Mouse (Mus musculus) c-Kit-positive CD71-negative TER-119-negative erythroid progenitor cells, embryonic 14.5 days (primary cell): Measurements from ENCODE around the gene Best3.

Experiments
- DNase-seq: peaks from one replicate; pipeline ENCODE4 v3.0.0-alpha.2; 2013; ENCODE audit warnings: low read depth

The Best3 gene

DNA sequence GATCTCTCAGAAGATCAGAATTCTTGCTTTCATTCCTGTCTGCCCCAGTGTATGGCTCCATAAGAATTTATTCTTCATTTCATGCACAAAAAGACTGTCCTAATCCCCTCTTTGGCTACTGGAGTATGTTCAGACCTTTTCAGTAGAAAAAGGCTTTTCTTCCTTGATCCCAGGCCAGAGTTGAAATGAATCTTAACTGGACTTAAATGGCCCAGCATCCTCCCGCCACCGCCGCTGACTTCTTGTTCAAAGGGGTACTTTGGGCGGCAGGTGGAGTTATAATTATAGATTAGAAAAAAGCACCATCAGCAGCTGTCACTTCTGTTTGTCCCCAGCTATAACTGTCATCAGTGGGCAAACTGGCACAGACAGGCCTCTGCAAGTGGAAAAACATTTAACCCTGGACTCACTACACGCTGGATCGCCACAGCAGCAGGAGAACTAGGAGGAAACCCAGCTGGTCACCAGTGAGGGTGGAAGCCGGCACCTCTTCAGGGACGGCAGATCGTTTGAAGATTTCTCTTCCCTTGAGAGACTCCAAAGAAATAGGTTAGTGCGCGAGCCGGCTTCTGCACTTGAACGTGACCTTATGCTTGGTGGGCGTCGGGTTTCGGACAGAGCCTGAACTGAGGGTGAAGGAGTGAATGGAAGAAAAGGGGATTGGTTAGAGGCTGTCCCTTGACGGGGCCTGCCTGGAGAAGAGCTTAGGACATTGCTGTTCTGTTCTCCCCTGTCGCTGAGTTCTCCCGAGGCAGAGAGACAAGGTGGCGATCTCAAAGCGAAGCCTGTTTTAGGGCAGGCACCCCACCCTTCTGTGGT, at the start of gene Best3:
Gene Best3, plus strand, starts transcription at position 51 of the 819 bp plus-strand sequence.
- no peak for DNase-seq

DNA sequence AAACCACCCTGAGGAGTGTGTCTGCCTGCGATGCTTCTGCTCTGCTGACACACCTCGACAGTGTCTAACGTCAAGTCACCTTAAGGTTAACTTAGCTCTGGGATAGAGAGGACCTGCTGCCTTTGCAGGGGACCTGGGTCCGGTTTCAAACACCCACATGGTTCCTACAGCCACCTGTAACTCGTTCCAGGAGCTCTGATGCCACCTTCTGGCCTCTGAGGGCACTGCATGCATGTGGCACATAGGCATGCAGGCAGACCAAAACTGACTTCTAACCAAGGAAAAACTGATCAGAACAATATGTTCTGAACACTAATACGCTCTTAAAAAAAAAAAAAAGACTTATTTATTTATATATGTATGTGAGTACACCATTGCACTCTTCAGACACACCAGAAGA, 43.1 kb upstream of the Best3 start:
- DNase-seq: no peak

DNA sequence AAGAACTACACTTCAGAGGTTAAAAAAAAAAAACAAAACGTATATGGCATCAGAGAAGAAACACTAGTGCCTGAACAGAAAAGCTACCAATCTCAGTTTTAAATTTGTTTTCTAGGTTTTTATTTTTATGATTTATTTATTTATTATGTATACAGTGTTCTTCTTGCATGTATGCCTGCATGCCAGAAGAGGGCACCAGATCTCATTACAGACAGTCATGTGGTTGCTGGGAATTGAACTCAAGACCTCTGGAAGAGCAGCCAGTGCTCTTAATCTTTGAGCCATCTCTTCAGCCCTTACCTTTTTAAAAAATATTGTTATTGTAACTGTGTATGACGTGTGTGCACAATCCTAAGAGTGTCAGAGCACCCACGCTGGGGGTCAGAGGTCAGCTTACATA, 42.0 kb upstream of the Best3 start:
- no peak for DNase-seq

DNA sequence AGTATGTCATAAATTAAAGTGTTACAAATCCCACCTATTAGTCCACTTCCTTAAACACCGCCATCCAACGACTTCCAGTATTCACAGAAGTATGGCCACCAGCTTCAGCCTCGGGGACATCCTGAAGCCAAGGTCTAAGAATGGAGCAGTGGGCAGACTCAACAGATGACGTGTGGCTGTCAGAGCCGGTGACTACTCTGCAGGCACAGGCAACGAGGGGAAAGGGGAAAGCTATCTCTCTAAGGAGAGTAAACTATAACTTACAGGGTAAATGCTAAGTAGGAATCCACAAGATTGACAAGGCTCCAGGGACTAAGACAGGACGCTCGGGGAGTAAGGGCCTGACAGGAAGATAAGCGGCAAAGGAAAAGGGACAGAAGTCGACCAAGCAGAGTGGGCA, 41.2 kb upstream of the Best3 start:
- no peak for DNase-seq

DNA sequence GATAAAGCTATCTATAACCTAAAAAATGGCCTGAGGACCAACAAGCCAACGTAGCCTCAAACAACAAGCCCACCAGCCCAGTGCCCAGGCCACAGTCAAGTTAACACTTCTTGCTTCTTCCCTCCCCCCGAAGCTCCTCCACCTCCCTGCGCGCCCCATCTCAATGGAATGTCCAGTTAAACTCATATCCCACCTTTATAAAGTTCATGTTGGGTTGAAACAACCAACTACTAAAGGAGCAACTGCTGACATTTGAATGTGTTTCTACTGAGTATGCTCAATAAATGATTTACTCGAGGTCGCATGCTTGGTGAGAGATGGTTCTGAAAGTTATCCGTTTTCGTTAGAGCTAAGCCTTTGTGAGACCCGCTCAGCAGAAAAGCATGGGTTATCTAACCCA, 37.7 kb upstream of the Best3 start:
- no peak for DNase-seq

DNA sequence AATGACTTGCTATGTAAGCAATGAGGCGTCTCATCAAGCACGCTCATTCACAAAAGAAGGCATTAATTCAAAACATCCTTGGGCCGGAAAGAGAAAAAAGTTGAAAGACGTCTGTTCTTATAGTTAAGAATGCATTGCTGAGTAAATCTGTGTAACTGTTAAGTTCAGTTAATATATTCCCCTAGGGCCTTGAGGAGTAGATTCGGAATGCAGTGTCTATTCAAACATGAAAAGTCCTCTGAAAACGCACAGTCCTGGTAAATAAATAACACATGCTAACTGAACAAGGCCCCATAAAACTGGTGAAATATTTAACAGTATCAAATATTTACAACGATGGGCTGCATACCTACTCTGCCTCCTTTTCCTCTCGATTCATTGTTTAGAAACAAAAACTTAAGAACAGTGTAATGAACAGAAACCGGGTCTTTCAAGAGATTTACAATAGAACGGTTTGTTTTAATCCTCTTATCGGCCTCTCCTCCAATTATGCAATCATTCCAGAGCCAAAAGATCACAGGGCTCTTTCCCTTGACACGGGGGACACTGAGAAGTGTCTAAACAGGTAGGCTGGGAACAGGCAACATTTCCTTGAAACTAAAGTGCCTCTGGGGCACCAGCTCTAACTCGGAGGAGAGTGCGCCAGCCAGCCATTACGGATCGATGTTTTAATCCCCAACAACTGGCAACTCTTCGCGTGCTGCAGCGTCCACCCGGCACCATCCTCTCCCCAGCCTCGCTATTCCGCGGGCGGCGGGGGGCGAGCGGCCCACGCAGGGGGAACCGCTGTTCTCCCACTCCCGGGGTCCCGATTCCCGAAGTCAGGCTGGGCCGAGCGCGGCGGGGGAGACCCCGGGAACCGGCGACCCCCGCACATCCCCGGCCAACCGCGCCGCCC, 36.8 kb upstream of the Best3 start:
- no peak for DNase-seq

DNA sequence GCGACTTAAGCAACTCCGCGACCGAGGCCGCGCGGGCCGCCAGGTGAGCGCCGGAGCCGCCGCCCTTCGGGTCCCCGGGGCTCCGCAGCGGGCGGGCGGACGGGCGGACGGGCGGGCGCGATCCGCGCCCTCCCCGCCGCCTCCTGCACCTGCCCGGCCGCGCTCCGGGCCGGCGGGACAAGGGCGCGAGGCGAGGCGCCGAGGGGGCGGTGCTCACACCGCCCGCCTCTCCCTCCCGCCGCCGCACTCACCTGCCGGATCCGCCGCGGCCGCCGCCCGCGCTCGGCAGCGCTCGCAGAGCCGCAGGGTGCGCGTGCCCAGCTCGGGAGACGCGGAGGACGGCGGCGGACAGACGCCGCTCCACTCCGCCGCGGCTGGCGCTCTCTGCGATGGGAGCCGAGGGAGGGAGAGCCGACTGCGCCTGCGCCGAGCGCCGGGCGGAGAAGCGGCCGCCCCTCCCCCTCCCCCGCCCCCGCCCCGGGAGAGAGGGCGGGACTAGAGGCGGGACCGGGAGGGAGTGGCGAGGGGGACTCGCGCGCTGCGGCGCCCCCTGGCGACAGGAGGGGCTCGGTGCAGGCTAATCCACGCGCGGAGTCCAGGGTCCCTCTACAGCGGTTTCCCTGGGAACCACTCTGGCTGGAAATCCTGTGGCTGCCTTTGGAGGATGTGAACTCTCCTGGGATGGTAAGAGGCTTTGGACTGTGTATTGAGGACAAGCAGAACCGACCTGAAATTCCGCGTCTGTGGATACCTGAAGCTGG, 35.9 kb upstream of the Best3 start, which contains the start of gene Rab3ip:
Gene Rab3ip, minus strand, starts transcription at position 761 of the 761 bp plus-strand sequence.
- peak; percentile 70 for DNase-seq

DNA sequence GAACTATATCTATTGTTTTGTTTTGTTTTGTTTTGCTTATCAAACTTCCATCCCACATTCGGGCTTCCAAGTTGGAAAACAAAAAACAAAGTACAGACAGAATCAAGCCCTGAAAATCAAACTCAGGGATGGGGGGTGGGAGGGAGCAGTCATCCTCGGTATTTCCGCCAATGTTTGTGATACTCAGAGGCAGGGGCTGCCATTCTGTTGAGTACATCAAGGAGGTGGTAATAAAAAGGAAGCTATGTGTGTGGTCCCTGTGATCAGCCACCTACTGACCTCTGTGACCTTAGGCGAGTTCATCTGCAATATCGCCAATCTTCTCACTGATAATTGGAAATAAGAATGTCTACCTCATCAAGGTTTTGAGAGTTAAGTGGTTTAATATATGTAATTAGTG, 35.2 kb upstream of the Best3 start:
- no peak for DNase-seq

DNA sequence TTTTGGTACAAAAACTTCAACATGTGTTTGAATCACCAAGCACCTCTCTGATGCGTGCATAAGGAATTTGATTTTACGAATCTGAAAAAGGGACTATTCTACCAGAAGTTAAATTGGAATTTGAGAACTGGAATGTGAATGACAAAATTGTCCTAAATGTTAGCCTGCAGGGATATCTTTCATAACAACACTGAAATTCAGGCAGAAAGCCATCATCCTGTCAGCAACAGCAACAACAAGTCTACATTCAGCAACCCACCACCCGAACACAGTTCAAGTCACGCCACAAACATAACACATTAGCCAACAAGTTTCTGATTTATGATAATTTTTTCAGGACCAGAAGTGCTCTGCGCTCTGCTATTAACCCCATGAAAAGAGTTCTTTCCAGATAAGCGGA, 30.9 kb upstream of the Best3 start:
- DNase-seq: no peak

DNA sequence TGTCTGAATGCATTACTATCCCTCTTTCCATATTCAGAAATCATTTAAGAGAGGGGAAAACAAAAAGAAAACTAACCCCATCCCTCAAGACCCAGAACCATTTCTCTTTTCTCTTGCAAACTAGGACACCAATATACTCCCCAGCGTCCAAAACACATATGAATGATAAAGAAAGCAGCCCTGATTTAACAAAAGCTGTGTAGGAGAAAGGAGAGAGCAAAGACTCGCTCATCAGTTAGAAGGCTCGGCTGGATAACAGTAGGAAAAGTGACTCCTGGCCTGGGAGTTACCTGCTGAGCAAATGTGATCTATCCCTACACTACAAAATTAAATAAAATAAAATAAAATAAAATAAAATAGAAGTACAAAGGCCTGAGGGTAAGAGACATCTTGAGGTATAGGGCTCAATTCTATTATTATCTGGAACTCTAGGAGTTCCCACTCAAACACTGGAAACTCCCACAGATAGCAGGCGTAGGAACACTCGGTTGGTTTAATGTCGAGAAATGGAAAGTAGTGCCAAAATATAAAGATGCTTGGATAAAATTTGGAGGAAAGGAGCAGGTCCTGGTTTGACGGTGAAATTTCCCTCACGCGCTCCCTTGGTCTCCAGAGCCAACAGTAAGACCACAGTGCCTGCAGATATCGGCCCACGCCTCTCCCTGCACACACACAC, 29.5 kb upstream of the Best3 start:
- DNase-seq: no peak

DNA sequence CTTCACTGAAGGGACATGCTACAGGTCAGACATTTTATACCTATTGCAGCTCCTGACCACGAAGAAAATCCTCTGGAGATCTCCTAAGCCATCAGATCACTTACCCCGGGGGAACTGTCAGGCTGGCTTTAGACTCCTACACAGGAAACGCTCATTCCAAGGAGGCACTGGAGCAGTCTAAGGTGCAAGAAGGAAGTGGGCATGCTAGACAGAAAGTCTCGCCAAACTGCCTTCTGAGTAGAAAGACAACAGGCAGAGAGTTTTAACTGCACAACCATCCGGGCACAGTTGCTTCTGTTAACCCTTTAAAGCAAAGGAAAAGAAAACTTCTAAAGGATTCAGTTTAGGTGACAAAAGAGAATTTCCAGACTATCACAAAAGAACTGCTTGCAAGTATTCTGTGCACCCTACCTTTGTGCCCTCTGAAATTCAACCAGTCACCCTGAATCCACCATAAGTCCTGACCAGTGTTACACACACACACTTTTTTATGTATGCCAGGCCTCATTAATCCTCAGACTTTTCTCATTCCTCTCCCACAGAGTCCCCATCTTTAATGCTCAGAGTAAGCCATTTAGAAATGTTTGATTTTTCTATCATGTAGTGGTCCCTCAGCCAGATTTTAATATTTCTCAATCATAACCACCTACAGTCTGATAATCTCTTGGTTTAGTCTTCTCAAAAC, 28.1 kb upstream of the Best3 start:
- DNase-seq: no peak

DNA sequence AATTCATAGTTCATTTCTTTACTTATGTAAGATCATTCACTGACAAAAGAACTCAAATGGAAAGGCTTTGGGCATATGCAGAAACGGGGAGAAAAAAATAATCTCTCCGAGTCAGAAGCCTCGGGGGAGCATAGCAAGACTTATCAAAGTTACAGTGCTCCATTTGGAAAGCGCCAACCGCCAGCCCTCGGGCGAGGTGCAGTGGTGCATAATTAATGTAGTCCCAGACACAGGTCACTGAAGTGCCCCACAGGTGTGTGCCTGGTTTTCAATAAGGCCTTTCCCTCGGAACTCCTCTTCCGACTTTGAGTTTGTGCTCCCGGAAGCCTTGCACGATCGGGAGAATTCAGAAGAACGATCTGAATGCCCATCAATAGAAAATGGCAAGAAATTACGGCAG, 24.0 kb upstream of the Best3 start:
- no peak for DNase-seq

DNA sequence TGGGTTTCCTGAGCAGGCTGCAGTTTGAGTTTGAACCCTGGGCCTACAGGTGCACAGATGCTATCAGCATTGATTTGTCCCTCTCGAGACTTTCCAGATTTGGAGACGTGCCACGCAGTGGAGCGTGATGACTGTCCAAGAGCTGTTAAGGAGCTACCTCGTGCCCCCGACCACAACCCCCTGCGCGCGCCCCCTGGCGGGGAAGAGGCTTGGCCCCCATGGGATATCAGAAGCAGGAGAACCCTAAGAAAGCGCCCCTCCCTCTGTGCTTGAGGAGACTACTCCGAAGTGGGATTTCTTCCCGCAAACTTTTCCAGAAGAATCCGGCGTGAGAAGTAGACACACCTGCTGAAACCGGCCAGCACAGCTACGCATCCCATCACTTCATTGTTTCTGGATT, 23.3 kb upstream of the Best3 start:
- DNase-seq: no peak

DNA sequence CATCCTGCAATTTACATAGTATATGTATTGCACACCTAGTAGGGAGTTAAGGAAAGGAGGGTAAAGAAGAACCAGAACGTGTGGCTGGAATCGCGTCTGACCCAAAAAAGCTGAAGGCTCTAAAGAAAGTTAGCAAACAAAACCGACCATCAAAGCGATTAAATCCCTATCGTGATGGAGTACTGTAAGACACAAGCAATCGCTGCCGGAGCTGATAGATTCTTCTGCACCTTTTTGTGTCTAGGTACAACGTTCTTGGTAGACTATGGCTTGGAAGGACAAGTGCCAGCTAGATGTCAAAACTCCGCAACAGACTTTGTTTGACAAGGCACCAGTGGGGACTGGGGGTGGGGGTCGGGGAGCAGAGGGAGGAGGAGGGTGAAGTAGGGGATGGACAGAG, 22.0 kb upstream of the Best3 start:
- no peak for DNase-seq

DNA sequence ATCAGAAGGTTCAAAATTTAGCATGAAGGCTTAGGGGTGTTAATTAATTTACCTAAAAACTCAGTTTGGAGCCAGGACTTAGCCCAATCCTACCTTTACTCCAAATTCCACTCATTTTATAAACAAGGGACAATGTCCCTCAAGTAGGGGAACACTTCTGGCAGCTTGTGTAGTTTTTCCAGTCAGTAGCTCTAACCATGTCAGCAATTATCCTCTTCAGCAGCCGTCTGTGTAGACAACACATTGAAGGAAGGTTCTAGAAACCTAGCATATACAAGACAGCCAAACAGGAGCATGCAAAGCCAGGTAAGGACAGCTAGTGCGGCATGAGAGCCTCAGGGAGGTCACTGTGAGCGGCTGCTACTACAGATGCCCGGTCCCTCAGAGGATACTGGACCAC, 21.5 kb upstream of the Best3 start:
- no peak for DNase-seq

DNA sequence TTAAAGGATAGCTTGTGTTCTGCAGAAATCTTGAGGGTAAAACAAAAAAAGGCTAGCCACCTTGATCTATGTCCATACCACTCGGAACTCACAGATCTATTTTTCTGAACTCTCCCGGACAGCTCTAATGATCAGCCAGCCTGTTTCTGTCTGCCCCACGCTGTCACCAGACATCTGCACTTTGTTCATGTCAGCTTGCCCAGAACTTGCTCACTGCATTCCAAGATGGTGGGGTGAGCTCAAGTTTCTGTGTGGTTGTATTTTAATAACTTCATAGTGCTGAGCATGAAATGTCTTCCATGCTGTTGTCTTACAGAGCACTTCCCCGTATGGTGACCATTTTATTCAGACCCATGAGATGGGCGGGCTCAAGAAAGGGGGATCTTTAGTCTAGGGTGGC, 20.8 kb upstream of the Best3 start:
- DNase-seq: no peak

DNA sequence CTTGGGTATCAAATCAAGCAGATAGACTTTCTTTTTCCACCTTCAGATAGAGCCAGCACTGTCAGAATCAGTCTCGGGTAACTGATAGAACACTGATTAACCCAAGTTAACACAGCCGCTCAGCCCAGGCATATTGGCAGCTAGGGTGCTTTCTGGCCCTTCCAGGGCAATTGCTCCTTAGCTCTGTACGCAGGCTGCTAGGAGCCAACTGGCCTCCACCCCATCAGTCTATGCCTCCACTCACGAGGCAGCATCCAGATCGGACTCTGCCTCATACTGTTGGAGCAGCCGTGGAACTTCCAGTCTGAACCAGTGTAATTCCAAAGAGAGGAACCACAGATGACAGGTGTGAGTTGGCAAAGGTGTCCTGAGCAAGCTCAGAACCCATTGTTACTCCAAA, 20.0 kb upstream of the Best3 start:
- no peak for DNase-seq

DNA sequence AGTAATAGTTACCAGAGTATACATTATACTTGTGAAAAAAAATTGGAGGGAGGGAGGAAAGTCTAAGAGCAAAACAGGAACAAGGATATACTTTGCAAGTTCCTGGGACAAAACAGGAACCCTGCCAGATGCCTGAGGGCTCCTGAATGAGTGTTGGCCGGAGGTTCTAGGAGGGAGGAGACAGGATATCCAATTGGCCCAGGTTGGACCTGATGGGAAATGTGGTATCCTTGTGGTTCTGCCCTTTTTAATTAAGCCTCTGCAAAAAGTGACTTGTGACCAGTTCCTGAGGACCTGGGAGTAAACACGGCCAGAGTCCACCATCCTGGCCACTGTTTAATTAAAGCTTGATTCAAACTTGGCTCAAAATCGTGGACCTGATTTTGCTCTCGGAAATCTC, 17.4 kb upstream of the Best3 start:
- DNase-seq: no peak

DNA sequence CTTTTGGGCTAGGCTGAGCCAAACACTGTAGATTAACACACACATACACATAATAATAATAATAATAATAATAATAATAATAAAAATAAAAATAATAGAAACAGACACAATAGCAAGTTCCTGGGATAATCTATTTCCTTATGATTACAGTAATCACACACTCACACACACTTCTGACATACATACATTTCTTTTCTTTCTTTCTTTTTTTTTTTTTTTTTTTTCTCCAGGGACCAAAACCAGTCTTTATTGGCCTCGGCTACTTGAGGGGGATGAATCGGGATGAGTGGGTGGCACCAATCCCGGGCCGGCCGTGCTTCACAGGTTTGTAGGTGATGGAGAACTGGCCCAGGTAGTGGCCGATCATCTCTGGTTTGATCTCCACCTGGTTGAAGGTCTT, 13.6 kb upstream of the Best3 start, which contains the start of gene Gm10271:
Gene Gm10271, minus strand, starts transcription at position 101 of the 400 bp plus-strand sequence.
- no peak for DNase-seq

DNA sequence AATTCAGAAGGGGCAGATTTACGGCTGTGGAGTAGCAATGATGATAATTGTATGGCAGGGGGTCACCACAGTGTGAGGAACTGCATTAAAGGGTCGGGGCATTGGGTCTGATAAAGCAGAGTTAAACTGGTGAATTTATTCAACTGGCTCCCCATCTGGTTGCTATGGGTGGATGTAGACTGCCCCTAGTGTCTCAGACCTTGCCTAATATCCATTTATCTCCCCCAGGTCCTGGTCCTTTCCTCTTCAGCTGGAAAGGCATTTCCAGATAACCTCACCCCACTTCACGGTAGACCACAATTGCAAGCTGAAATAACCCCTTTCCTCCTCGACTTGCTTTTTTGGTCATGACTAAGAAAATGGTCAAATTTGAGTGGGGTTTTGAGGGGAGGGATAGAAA, 8.7 kb upstream of the Best3 start:
- no peak for DNase-seq

DNA sequence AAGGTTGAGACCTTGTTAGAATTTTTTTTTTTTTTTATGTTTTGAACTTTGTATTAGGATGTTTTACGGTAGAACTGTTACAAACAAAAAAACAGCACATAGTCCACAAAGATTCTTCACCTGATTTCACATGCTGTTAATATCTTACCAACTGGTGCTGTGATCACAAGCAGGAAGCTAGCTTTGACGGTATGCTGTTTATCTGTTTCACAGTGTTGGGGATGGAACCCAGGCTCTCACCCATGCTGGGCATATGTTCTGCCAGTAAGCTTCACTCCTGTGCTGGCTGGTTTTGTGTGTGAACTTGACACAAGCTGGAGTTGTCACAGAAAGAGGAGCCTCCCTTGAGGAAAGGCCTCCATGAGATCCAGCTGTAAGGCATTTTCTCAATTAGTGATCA, 8.3 kb upstream of the Best3 start:
- DNase-seq: no peak
